In genomic region chr19:7140856-7141421, GRCm38 (mm10) we compare ENCODE assay signal across 9 mouse cellular contexts. TPM values are rescaled to one million over a fixed set of nuclear protein-coding genes. Genes with fewer than 3 reads are reported as not detected.
DNase-seq lines count a peak whose midpoint lies in the region; ATAC-seq and TF ChIP-seq lines count a peak whose summit lies in the region.
"Had no signal": no experiment of that assay in that cellular context is flagged by ENCODE, and none has a peak within 500 bp of the region (broad histone marks: within the 10 kb centered on the region; RNA-seq: fewer than 3 reads in every experiment).

No protein-coding gene starts in this region.

- ATAC-seq in hindbrain, embryonic 14.5 days (ENCODE audit: low FRiP score) = no peak
- no peak for ATAC-seq in neural tube, embryonic 14.5 days (ENCODE audit: low read depth)

- no peaks in the 10 kb centered on the region for H3K36me3 ChIP-seq in forebrain, embryonic 10.5 days (replicated peaks)
- no peaks in the 10 kb centered on the region for H3K36me3 ChIP-seq in hindbrain, embryonic 14.5 days (replicated peaks; ENCODE audit: control insufficient read depth, insufficient read depth)
- no peaks in the 10 kb centered on the region for H3K36me3 ChIP-seq in neural tube, embryonic 14.5 days (ENCODE audit: control insufficient read depth, insufficient read depth, low read length)

- H3K4me3 ChIP-seq in layer of hippocampus, adult 2 months = no peak overlapping the region
- H3K4me3 ChIP-seq in forebrain, embryonic 10.5 days = no peak overlapping the region
- no peak overlapping the region for H3K4me3 ChIP-seq in hindbrain, embryonic 14.5 days (replicated peaks; ENCODE audit: low read length)
- H3K4me3 ChIP-seq in neural tube, embryonic 14.5 days (ENCODE audit: low read depth, low read length) = no peak overlapping the region

- peak overlapping the region; percentile 73 for H3K27ac ChIP-seq in layer of hippocampus, adult 2 months
- peak overlapping the region; percentile 72 for H3K27ac ChIP-seq in forebrain, embryonic 10.5 days
- H3K27ac ChIP-seq in hindbrain, embryonic 14.5 days = peak overlapping the region; percentile 20
- no peak overlapping the region for H3K27ac ChIP-seq in neural tube, embryonic 14.5 days (ENCODE audit: low read depth, low read length)
- H3K27ac ChIP-seq: liver, embryonic 14.5 days had no signal

- no peaks in the 10 kb centered on the region for H3K9me3 ChIP-seq in forebrain, embryonic 10.5 days
- no peaks in the 10 kb centered on the region for H3K9me3 ChIP-seq in hindbrain, embryonic 14.5 days (ENCODE audit: control insufficient read depth, low read length)
- no peaks in the 10 kb centered on the region for H3K9me3 ChIP-seq in neural tube, embryonic 14.5 days (ENCODE audit: control insufficient read depth, low read length)

- no peak for DNase-seq in layer of hippocampus, adult 2 months (ENCODE audit: low spot score in 2 of 2)
- no peak for DNase-seq in layer of hippocampus, adult 8-10 months (ENCODE audit: low spot score in 2 of 2)
- DNase-seq in forebrain, embryonic 10.5 days (ENCODE audit: extremely low spot score, low spot score) = no peak
- no peak for DNase-seq in hindbrain, embryonic 14.5 days (ENCODE audit: low spot score)
- no peak for DNase-seq in layer of hippocampus, adult 11-12 months (ENCODE audit: low spot score)
- no peak for DNase-seq in layer of hippocampus, postnatal 25 days (ENCODE audit: extremely low spot score in 1 of 2, low spot score in 1 of 2)
- DNase-seq: cerebellum, adult 8-10 months had no signal

- peaks cover 98% of the 10 kb centered on the region for H3K27me3 ChIP-seq in forebrain, embryonic 10.5 days (ENCODE audit: poor library complexity, severe bottlenecking)
- 0 out of 2 replicates have a peak, but pooled peaks cover 9% of the 10 kb centered on the region for H3K27me3 ChIP-seq in hindbrain, embryonic 14.5 days (ENCODE audit: control insufficient read depth, insufficient read depth, low read length)
- no peaks in the 10 kb centered on the region for H3K27me3 ChIP-seq in neural tube, embryonic 14.5 days (ENCODE audit: control insufficient read depth, insufficient read depth, low read length)

- 55% methylated on average over 12 of the region's 12 CpGs for WGBS in forebrain, embryonic 10.5 days
- 25% methylated on average over 12 of the region's 12 CpGs for WGBS in hindbrain, embryonic 14.5 days
- WGBS in neural tube, embryonic 14.5 days = 22% methylated on average over 12 of the region's 12 CpGs

- no peak overlapping the region for H3K4me2 ChIP-seq in hindbrain, embryonic 14.5 days (replicated peaks)
- H3K4me2 ChIP-seq in neural tube, embryonic 14.5 days (ENCODE audit: low read depth, low read length) = no peak overlapping the region

- peaks cover 87% of the 10 kb centered on the region for H3K4me1 ChIP-seq in forebrain, embryonic 10.5 days
- peaks cover 74% of the 10 kb centered on the region for H3K4me1 ChIP-seq in hindbrain, embryonic 14.5 days (replicated peaks; ENCODE audit: control insufficient read depth, insufficient read depth, low read length)
- H3K4me1 ChIP-seq in neural tube, embryonic 14.5 days (ENCODE audit: control insufficient read depth, insufficient read depth, low read length) = peaks cover 65% of the 10 kb centered on the region

- TF ChIP-seq CTCF in layer of hippocampus, adult 2 months (conservative IDR thresholded peaks at IDR 0.05) = no peak

- peak overlapping the region; percentile 40 for H3K9ac ChIP-seq in hindbrain, embryonic 14.5 days
- H3K9ac ChIP-seq in neural tube, embryonic 14.5 days (replicated peaks; ENCODE audit: low read depth, low read length) = peak overlapping the region; percentile 8; the same call in 1 of the 2 replicates
- H3K9ac ChIP-seq: liver, embryonic 14.5 days had no signal

RNA-seq across cellular contexts. Expression of gene Flrt1, which starts 35.4 kb away (rescaled TPM):
- 10 to 100 TPM; 17.9 to 19.5 TPM for total RNA-seq in layer of hippocampus, adult 2 months (2021)
- total RNA-seq in layer of hippocampus, adult 8-10 months (2022) = 10 to 100 TPM; 18.9 to 23.5 (median 21.5) TPM
- 4.0 and 4.8 TPM in 2 replicates for polyA plus RNA-seq in forebrain, embryonic 10.5 days (2016; fragmentation: Nextera tagmentation; extraction: Ambion mirVana)
- polyA plus RNA-seq in hindbrain, embryonic 14.5 days (2014; fragmentation: Nextera tagmentation; extraction: Ambion mirVana) = 8.7 and 9.5 TPM in 2 replicates
- polyA plus RNA-seq in neural tube, embryonic 14.5 days (2014; fragmentation: Nextera tagmentation; extraction: Ambion mirVana) = 11.0 and 13.3 TPM in 2 replicates
- 10 to 100 TPM; 18.3 to 21.2 TPM for total RNA-seq in layer of hippocampus, postnatal 25 days (2021)
